Mouse (Mus musculus) midbrain, embryonic 16.5 days (tissue): Measurements from ENCODE around the gene Tmem215. TPM values are rescaled to one million over a fixed set of nuclear protein-coding genes. Genes with fewer than 3 reads are reported as not detected.

Experiments
- ATAC-seq: fragments of 200-750 bp; cut with Nextera tagmentation; 2 replicates; pipeline ENCODE4 v1.8.0; 2017; ENCODE audit warnings: moderate TSS enrichment
- H3K27ac ChIP-seq: fragments of 300-500 bp; sonication (generic); 2 replicates; pipeline ENCODE4 v1.5.1; 2014; ENCODE audit warnings: mild to moderate bottlenecking, low read length, mixed read lengths
- H3K27me3 ChIP-seq: fragments of 300-500 bp; sonication (generic); 2 replicates; pipeline ENCODE4 v1.6.1; 2014; ENCODE audit warnings: low read depth, low read length, mixed read lengths; ENCODE audit not compliant: control insufficient read depth, insufficient read depth
- H3K36me3 ChIP-seq: fragments of 300-500 bp; sonication (generic); 2 replicates; pipeline ENCODE4 v1.6.1; 2014; ENCODE audit warnings: mild to moderate bottlenecking, low read length, moderate library complexity, mixed read lengths; ENCODE audit not compliant: control insufficient read depth, insufficient read depth
- H3K4me1 ChIP-seq: fragments of 300-500 bp; sonication (generic); 2 replicates; pipeline ENCODE4 v1.6.1; 2014; ENCODE audit warnings: mild to moderate bottlenecking, low read length, mixed read lengths; ENCODE audit not compliant: control insufficient read depth, insufficient read depth
- H3K4me2 ChIP-seq: fragments of 300-500 bp; sonication (generic); 2 replicates; pipeline ENCODE4 v1.6.1; 2014; ENCODE audit warnings: mild to moderate bottlenecking, low read length, mixed read lengths
- H3K4me3 ChIP-seq: fragments of 300-500 bp; sonication (generic); 2 replicates; pipeline ENCODE4 v1.5.1; 2014; ENCODE audit warnings: low read depth, mild to moderate bottlenecking, low read length, moderate library complexity, mixed read lengths
- H3K9ac ChIP-seq: fragments of 300-500 bp; sonication (generic); 2 replicates; pipeline ENCODE4 v1.6.1; 2014; ENCODE audit warnings: low read depth, low read length, mixed read lengths
- H3K9me3 ChIP-seq: fragments of 300-500 bp; sonication (generic); replicated peaks from 2 replicates; pipeline ENCODE4 v1.6.1; 2014; ENCODE audit warnings: mild to moderate bottlenecking, low read length, mixed read lengths; ENCODE audit not compliant: control insufficient read depth, poor library complexity, severe bottlenecking
- WGBS: fragments of 180-500 bp; shearing (Covaris S2); extraction: QIAGEN DNeasy Blood & Tissue Kit; methylation state at CpG from one replicate; pipeline ENCODE4 v1.1.7; 2014; 5-methylcytosine and 5-hydroxymethylcytosine counted together
- polyA plus RNA-seq: library from polyadenylated mRNA; unstranded; fragments of >200 nt; fragmentation: Nextera tagmentation; extraction: Ambion mirVana; gene quantifications from 2 replicates; pipeline ENCODE4 v1.2.1, GENCODE M21; 2015

The Tmem215 gene
- 1.1 and 1.2 TPM in 2 replicates for polyA plus RNA-seq

DNA sequence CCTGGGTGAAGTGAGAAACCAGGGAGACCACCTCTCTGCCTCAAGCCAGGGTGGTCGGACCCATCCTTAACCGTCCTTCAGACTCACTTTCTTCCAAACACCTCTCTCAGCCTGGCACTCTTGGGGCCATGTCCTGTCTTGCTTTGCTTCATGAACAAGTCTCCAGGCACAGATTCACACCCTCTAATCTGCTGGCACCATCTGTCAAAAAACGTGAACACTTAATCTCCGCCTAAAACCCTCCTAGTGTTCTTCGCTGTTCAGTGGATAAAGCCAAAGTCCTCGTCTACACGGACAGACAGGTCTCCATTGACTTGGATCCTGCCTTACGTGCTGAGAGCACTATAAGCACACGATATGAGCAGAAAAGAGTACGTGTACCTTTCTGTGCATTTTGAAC, at the start of gene Tmem215:
Gene Tmem215 (plus strand): TSS at position 301 of the 400 bp plus-strand sequence.
- WGBS = 78% methylated on average over 10 of the region's 10 CpGs
- H3K9ac ChIP-seq = peak within 1 kb of the TSS; percentile 61
- ATAC-seq = no peak
- H3K4me2 ChIP-seq = peak within 1 kb of the TSS; percentile 73
- H3K27ac ChIP-seq = no peak within 1 kb of the TSS
- no peaks in the 10 kb centered on the region for H3K4me1 ChIP-seq
- no peaks in the 10 kb centered on the region for H3K9me3 ChIP-seq
- peak within 1 kb of the TSS; percentile 52 for H3K4me3 ChIP-seq
- peaks cover 9% of the 10 kb centered on the region for H3K27me3 ChIP-seq
- no peaks in the 10 kb centered on the region for H3K36me3 ChIP-seq

DNA sequence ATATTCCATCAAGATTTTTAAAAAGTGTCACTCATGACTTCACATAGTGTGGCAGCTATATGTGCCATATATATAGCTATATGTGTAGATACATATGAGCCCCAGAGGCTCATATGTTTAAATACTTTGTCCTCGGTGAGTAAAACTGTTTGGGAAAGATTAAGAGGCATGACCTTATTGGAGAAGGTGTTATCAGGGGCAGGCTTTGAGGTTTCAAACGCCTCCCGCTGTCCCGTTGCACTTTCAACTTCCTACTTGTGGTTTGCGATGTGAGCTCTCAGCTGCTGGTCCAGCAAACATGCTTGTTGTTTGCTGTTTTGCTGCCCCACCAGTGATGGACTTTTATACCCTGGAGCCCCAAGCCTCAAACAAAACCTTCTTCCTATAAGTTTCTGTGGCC, 40.1 kb upstream of the Tmem215 start:
- 90% methylated on average over 5 of the region's 5 CpGs for WGBS
- no peak overlapping the region for H3K4me3 ChIP-seq
- ATAC-seq = no peak
- no peaks in the 10 kb centered on the region for H3K27me3 ChIP-seq
- no peaks in the 10 kb centered on the region for H3K4me1 ChIP-seq
- H3K36me3 ChIP-seq = no peaks in the 10 kb centered on the region
- H3K9ac ChIP-seq = no peak overlapping the region
- no peaks in the 10 kb centered on the region; the same call in 1 of the 2 replicates for H3K9me3 ChIP-seq
- H3K27ac ChIP-seq = no peak overlapping the region
- H3K4me2 ChIP-seq = no peak overlapping the region

DNA sequence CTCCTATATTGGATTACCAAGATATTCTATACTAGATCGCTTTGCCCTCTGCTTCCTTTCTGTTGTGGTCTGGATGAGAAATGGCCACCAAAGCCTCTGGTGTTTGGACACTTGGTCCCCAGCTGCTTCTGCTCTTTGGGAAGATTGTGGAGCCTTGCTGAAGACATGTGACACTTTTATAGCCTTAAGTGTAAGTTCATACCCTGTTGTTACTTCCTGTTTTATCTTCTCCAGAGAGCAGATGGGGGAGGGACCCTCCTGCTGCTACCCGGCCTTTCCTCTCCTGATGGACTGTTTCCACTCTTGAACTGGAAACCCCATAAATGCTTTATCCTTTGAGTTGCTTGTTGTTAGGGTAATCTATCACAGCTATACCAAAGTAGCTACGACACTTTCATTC, 38.6 kb upstream of the Tmem215 start:
- peaks cover 2% of the 10 kb centered on the region; the same call in 1 of the 2 replicates for H3K9me3 ChIP-seq
- H3K4me1 ChIP-seq = no peaks in the 10 kb centered on the region
- H3K4me3 ChIP-seq = no peak overlapping the region
- 91% methylated on average over 3 of the region's 3 CpGs for WGBS
- H3K36me3 ChIP-seq = no peaks in the 10 kb centered on the region
- no peak overlapping the region for H3K4me2 ChIP-seq
- no peak overlapping the region for H3K9ac ChIP-seq
- no peaks in the 10 kb centered on the region for H3K27me3 ChIP-seq
- no peak for ATAC-seq
- no peak overlapping the region for H3K27ac ChIP-seq

DNA sequence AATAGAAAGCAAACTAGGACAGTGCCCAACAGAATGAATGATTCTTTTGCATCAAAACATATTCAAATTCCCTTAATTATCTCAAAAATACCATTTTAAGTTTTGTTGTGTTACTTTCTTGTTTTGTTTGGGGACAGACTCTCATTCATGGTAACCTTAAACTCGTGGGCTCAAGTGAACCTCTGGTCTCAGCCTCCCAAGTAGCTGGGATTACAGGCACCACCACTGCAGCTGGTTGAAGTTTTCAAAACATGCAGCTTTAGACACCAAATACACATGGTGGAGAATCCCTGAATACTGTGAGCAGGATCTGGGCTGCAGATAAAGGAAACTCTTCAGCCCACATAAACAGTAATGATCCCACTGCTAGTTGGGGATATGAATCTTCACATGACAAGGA, 37.6 kb upstream of the Tmem215 start:
- no peak overlapping the region for H3K9ac ChIP-seq
- H3K27me3 ChIP-seq = no peaks in the 10 kb centered on the region
- no peak for ATAC-seq
- peaks cover 2% of the 10 kb centered on the region; the same call in 1 of the 2 replicates for H3K9me3 ChIP-seq
- WGBS = 57% methylated on average over 1 of the region's 1 CpGs
- H3K4me3 ChIP-seq = no peak overlapping the region
- H3K4me1 ChIP-seq = no peaks in the 10 kb centered on the region
- H3K4me2 ChIP-seq = no peak overlapping the region
- no peaks in the 10 kb centered on the region for H3K36me3 ChIP-seq
- no peak overlapping the region for H3K27ac ChIP-seq

DNA sequence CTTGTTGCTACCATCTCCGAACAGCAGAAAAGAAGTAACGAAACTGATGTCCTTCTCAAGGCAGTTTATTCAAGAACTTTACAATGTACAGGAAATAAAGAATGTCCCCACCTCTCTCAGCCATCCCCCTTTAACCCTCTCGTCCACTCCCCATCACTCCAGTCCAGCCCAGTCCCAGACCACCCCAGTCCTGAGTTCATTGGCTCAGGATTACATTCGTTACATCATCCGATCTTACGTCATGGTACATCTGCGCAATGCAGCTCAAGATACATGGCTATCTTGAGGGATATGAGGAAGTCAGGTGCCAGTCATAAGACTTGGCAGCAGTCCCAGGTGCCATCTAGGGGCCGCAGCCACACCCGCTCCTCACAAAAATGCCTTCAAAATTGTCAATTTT, 28.4 kb upstream of the Tmem215 start:
- WGBS = 95% methylated on average over 9 of the region's 9 CpGs
- H3K9me3 ChIP-seq = no peaks in the 10 kb centered on the region
- H3K4me2 ChIP-seq = no peak overlapping the region
- no peak for ATAC-seq
- no peaks in the 10 kb centered on the region for H3K27me3 ChIP-seq
- no peak overlapping the region for H3K9ac ChIP-seq
- no peak overlapping the region for H3K4me3 ChIP-seq
- H3K4me1 ChIP-seq = no peaks in the 10 kb centered on the region
- H3K27ac ChIP-seq = no peak overlapping the region
- no peaks in the 10 kb centered on the region for H3K36me3 ChIP-seq

DNA sequence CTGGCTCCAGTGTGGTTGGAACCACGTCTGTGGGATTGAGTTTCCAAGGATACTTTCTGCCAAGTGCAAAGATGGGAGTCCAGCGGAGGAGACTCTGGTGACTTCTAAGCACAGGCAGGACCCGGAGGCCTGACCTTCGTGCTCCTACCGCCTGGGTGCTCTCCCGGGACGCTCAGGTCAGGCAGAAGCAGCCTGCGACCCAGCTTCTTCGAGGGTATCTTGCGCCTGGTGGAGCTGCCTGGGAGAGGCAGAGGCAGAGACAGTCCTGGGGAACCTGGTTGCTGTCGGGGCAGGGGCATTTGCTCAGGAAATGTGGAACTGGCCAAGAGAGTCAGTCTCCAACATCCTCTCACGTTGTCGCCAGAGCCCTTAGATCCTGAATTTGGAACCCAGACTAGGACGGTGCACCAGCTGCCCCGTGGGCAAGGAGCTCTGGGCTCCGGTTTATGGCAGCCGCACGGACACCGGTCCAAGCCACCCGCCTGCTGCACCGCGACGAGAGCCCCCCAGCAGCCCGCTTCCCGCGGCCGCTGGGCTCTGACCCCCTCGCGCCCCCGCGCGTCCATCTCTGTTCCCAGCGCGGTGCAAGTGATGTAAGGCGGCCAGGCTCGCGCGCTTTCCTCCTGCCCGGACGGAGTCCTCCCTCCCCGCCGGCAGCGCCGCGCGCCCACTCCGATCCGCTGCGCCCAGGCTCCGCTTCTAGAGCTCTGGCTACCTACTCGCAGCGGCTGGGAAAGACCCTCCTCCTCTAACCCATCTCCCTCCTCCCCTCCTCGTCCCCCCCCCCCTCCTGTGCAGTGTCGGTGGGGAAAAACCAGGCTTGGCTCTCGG, 935 bp downstream of the Tmem215 start:
- Histone ChIP-seq H3K4me2 (peak overlapping the region; percentile 73), H3K36me3 (no peaks in the 10 kb centered on the region), H3K4me1 (no peaks in the 10 kb centered on the region), H3K27me3 (peaks cover 9% of the 10 kb centered on the region), H3K9me3 (no peaks in the 10 kb centered on the region), H3K9ac (peak overlapping the region; percentile 61), H3K4me3 (peak overlapping the region; percentile 52), H3K27ac (no peak overlapping the region)
- 3% methylated on average over 54 of the region's 55 CpGs for WGBS
- ATAC-seq = peak; percentile 93

DNA sequence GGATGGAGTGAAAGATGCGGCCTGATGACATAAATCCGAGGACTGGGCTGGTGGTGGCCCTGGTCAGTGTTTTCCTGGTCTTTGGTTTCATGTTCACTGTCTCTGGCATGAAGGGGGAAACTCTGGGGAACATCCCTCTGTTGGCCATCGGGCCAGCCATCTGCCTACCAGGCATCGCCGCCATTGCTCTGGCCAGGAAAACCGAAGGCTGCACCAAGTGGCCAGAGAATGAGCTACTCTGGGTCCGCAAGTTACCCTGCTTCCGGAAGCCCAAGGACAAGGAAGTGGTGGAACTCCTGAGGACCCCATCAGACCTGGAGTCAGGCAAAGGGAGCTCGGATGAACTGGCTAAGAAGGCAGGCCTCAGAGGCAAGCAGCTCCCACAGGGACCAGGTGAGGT, 1.9 kb downstream of the Tmem215 start:
- 84% methylated on average over 9 of the region's 9 CpGs for WGBS
- no peaks in the 10 kb centered on the region for H3K9me3 ChIP-seq
- no peak overlapping the region for H3K27ac ChIP-seq
- H3K4me1 ChIP-seq = no peaks in the 10 kb centered on the region
- ATAC-seq = no peak
- H3K36me3 ChIP-seq = no peaks in the 10 kb centered on the region
- no peak overlapping the region for H3K4me3 ChIP-seq
- H3K4me2 ChIP-seq = no peak overlapping the region; the same call in 1 of the 2 replicates
- no peak overlapping the region for H3K9ac ChIP-seq
- H3K27me3 ChIP-seq = peaks cover 9% of the 10 kb centered on the region

DNA sequence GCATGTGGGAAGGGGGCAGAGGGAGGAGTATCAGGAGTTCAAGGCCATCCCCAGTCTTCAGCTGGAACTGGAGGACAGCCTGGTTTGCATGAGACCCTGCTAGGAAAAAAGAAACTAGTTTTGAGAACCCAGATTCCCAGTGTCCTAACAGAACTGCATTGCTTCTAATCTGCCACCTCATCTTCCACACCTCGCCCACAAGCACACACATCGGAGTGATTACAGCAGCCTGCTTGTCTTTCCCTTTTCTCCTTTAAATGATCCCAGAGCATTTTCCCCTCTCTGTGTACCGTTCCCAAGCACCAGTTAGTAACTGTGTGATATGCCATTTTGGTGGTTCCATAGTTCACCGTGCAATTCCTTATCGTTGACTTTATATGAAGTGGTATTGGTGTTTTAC, 6.0 kb downstream of the Tmem215 start:
- no peak for ATAC-seq
- no peaks in the 10 kb centered on the region for H3K36me3 ChIP-seq
- H3K27me3 ChIP-seq = peaks cover 4% of the 10 kb centered on the region
- no peaks in the 10 kb centered on the region for H3K4me1 ChIP-seq
- 93% methylated on average over 5 of the region's 5 CpGs for WGBS
- no peaks in the 10 kb centered on the region for H3K9me3 ChIP-seq
- no peak overlapping the region for H3K4me3 ChIP-seq
- H3K27ac ChIP-seq = no peak overlapping the region
- H3K9ac ChIP-seq = no peak overlapping the region
- no peak overlapping the region for H3K4me2 ChIP-seq

DNA sequence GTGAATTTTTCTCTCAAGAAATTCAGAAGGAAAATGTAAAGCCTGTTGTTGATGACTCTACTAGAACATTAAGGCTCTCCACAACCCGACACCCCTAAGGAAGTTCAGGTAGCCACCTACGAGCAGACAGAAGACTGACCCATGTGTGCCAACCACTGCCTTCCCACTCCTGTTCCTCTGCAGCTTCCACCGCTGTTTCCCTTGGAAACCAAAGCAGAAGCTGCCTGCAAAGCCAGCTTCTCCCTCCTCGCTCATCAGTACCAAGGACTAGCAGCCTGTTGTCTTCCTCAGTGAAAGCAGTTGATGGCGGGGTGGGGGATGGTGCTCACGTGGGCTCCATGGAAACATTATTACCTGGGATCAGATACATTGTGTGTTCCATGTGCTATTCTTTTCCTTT, 14.6 kb downstream of the Tmem215 start:
- 72% methylated on average over 6 of the region's 6 CpGs for WGBS
- ATAC-seq = no peak

More for the DNA sequence above, 14.6 kb downstream of the Tmem215 start:
- H3K4me2 ChIP-seq = no peak overlapping the region
- no peak overlapping the region for H3K9ac ChIP-seq
- H3K36me3 ChIP-seq = no peaks in the 10 kb centered on the region
- H3K27me3 ChIP-seq = no peaks in the 10 kb centered on the region
- no peaks in the 10 kb centered on the region for H3K4me1 ChIP-seq
- no peak overlapping the region for H3K4me3 ChIP-seq
- H3K27ac ChIP-seq = no peak overlapping the region
- no peaks in the 10 kb centered on the region for H3K9me3 ChIP-seq
